Mouse (Mus musculus) intestine, embryonic 16.5 days (tissue): ENCODE results near the gene Sspn. TPM values are rescaled to one million over a fixed set of nuclear protein-coding genes. Genes with fewer than 3 reads are reported as not detected.
A peak's percentile ranks its signal among the peaks of the same experiment; 100 is the strongest.

ENCODE experiments used
- ATAC-seq: fragments of 200-750 bp; cut with Nextera tagmentation; 2 replicates; pipeline ENCODE4 v1.8.0; 2017; ENCODE audit warnings: moderate TSS enrichment, moderate library complexity
- H3K27ac ChIP-seq: fragments of 300-500 bp; sonication (generic); 2 replicates; pipeline ENCODE4 v1.5.1; 2014; ENCODE audit warnings: mild to moderate bottlenecking, low read length
- H3K27me3 ChIP-seq: fragments of 300-500 bp; sonication (generic); replicated peaks from 2 replicates; pipeline ENCODE4 v1.6.1; 2014; ENCODE audit warnings: low read length, control low read depth, mixed read lengths; ENCODE audit not compliant: control insufficient read depth, insufficient read depth
- H3K36me3 ChIP-seq: fragments of 300-500 bp; sonication (generic); 2 replicates; pipeline ENCODE4 v1.6.1; 2014; ENCODE audit warnings: low read length, control low read depth; ENCODE audit not compliant: control insufficient read depth, insufficient read depth
- H3K4me1 ChIP-seq: fragments of 300-500 bp; sonication (generic); 2 replicates; pipeline ENCODE4 v1.6.1; 2014; ENCODE audit warnings: low read length, control low read depth, mixed read lengths; ENCODE audit not compliant: control insufficient read depth, insufficient read depth
- H3K4me2 ChIP-seq: fragments of 300-500 bp; sonication (generic); 2 replicates; pipeline ENCODE4 v1.6.1; 2014; ENCODE audit warnings: low read depth, low read length, control low read depth
- H3K4me3 ChIP-seq: fragments of 300-500 bp; sonication (generic); 2 replicates; pipeline ENCODE4 v1.5.1; 2014; ENCODE audit warnings: mild to moderate bottlenecking, low read length
- H3K9ac ChIP-seq: fragments of 300-500 bp; sonication (generic); 2 replicates; pipeline ENCODE4 v1.6.1; 2014; ENCODE audit warnings: low read depth, low read length
- H3K9me3 ChIP-seq: fragments of 300-500 bp; sonication (generic); 2 replicates; pipeline ENCODE4 v1.6.1; 2016; ENCODE audit warnings: low read length, control low read depth; ENCODE audit not compliant: control insufficient read depth
- WGBS: fragments of 180-500 bp; shearing (Covaris S2); extraction: QIAGEN DNeasy Blood & Tissue Kit; methylation state at CpG from one replicate; pipeline ENCODE4 v1.1.7; 2014; 5-methylcytosine and 5-hydroxymethylcytosine counted together
- polyA plus RNA-seq: library from polyadenylated mRNA; unstranded; fragments of >200 nt; fragmentation: Nextera tagmentation; extraction: Ambion mirVana; gene quantifications from 2 replicates; pipeline ENCODE4 v1.2.1, GENCODE M21; 2015

The Sspn gene
- polyA plus RNA-seq, 1 experiment from 2014 or later, result 6.6 TPM

- whole genome bisulfite sequencing, result 62% methylated on average over 11 of the region's 11 CpGs
- Histone ChIP-seq H3K9me3 (no peaks in the 10 kb centered on the region), H3K36me3 (no peaks in the 10 kb centered on the region), H3K27ac (no peak overlapping the region), H3K9ac (no peak overlapping the region), H3K4me3 (no peak overlapping the region), H3K4me1 (peaks cover 4% of the 10 kb centered on the region; the same call in 1 of the 2 replicates), H3K4me2 (no peak overlapping the region), H3K27me3 (no peaks in the 10 kb centered on the region)
- no peak for ATAC-seq
These were observed 14.4 kb downstream of the Sspn start for GRCm38 (mm10) chr6:145945700-145946344.

- WGBS, result 52% methylated on average over 4 of the region's 4 CpGs
- no peak overlapping the region for H3K4me2 ChIP-seq
- H3K27me3 ChIP-seq, result no peaks in the 10 kb centered on the region
- no peak overlapping the region for H3K9ac ChIP-seq
- no peak overlapping the region for H3K27ac ChIP-seq
- H3K4me3 ChIP-seq, result no peak overlapping the region
- H3K9me3 ChIP-seq, result no peaks in the 10 kb centered on the region
- H3K4me1 ChIP-seq, result no peaks in the 10 kb centered on the region
- ATAC-seq, result no peak
- no peaks in the 10 kb centered on the region for H3K36me3 ChIP-seq
These were observed 17.6 kb downstream of the Sspn start for GRCm38 (mm10) chr6:145949049-145949448.

- no peak overlapping the region for H3K4me2 ChIP-seq
These were observed 19.2 kb downstream of the Sspn start for GRCm38 (mm10) chr6:145950626-145951025.

GRCm38 (mm10) chr6:145952594-145952993 is 21.2 kb downstream of the Sspn start:
- H3K4me2 ChIP-seq, result no peak overlapping the region
- no peaks in the 10 kb centered on the region for H3K9me3 ChIP-seq
- no peaks in the 10 kb centered on the region for H3K4me1 ChIP-seq
- H3K4me3 ChIP-seq, result no peak overlapping the region
- WGBS, result 71% methylated on average over 3 of the region's 3 CpGs
- H3K27me3 ChIP-seq, result no peaks in the 10 kb centered on the region
- H3K36me3 ChIP-seq, result no peaks in the 10 kb centered on the region
- no peak for ATAC-seq
- H3K9ac ChIP-seq, result no peak overlapping the region
- no peak overlapping the region for H3K27ac ChIP-seq

More at GRCm38 (mm10) chr6:145950626-145951025, 19.2 kb downstream of the Sspn start:
- no peak overlapping the region for H3K9ac ChIP-seq
- H3K4me1 ChIP-seq, result no peaks in the 10 kb centered on the region
- no peaks in the 10 kb centered on the region for H3K27me3 ChIP-seq
- H3K4me3 ChIP-seq, result no peak overlapping the region
- no peaks in the 10 kb centered on the region for H3K9me3 ChIP-seq
- no peak overlapping the region for H3K27ac ChIP-seq
- no peaks in the 10 kb centered on the region for H3K36me3 ChIP-seq
- ATAC-seq, result 0 out of 2 replicates have a peak, but pooled peaks have one; percentile 16
- WGBS, result 71% methylated on average over 5 of the region's 5 CpGs

GRCm38 (mm10) chr6:145953121-145953896 is 21.9 kb downstream of the Sspn start:
- Histone ChIP-seq H3K36me3 (no peaks in the 10 kb centered on the region), H3K4me1 (no peaks in the 10 kb centered on the region), H3K9me3 (no peaks in the 10 kb centered on the region), H3K27ac (no peak overlapping the region), H3K4me2 (no peak overlapping the region), H3K4me3 (no peak overlapping the region), H3K9ac (no peak overlapping the region), H3K27me3 (no peaks in the 10 kb centered on the region)
- ATAC-seq, result no peak
- WGBS, result 76% methylated on average over 13 of the region's 13 CpGs

GRCm38 (mm10) chr6:145957427-145957965 is 26.1 kb downstream of the Sspn start:
- H3K36me3 ChIP-seq, result no peaks in the 10 kb centered on the region
- H3K4me3 ChIP-seq, result no peak overlapping the region
- H3K4me1 ChIP-seq, result no peaks in the 10 kb centered on the region
- WGBS, result 78% methylated on average over 6 of the region's 6 CpGs
- no peak overlapping the region for H3K4me2 ChIP-seq
- no peaks in the 10 kb centered on the region for H3K27me3 ChIP-seq
- H3K9ac ChIP-seq, result no peak overlapping the region
- no peak for ATAC-seq
- H3K9me3 ChIP-seq, result no peaks in the 10 kb centered on the region
- H3K27ac ChIP-seq, result no peak overlapping the region

- Histone ChIP-seq H3K9me3 (no peaks in the 10 kb centered on the region), H3K4me2 (no peak overlapping the region), H3K9ac (no peak overlapping the region), H3K4me1 (no peaks in the 10 kb centered on the region), H3K36me3 (no peaks in the 10 kb centered on the region), H3K27me3 (no peaks in the 10 kb centered on the region), H3K4me3 (no peak overlapping the region), H3K27ac (no peak overlapping the region)
- WGBS, result 57% methylated on average over 5 of the region's 5 CpGs
- no peak for ATAC-seq
These were observed 26.6 kb downstream of the Sspn start for GRCm38 (mm10) chr6:145958070-145958469.

- H3K4me2 ChIP-seq, result no peak overlapping the region
- H3K27ac ChIP-seq, result no peak overlapping the region
- H3K36me3 ChIP-seq, result no peaks in the 10 kb centered on the region
- no peak overlapping the region for H3K9ac ChIP-seq
- no peaks in the 10 kb centered on the region for H3K4me1 ChIP-seq
- no peak for ATAC-seq
- WGBS, result 55% methylated on average over 8 of the region's 8 CpGs
- H3K4me3 ChIP-seq, result no peak overlapping the region
- H3K27me3 ChIP-seq, result no peaks in the 10 kb centered on the region
- H3K9me3 ChIP-seq, result no peaks in the 10 kb centered on the region
These were observed 29.6 kb downstream of the Sspn start for GRCm38 (mm10) chr6:145961047-145961446.

GRCm38 (mm10) chr6:145963966-145964365 is 32.5 kb downstream of the Sspn start:
- H3K9ac ChIP-seq, result no peak overlapping the region
- H3K4me1 ChIP-seq, result no peaks in the 10 kb centered on the region
- H3K27ac ChIP-seq, result no peak overlapping the region
- WGBS, result 90% methylated on average over 13 of the region's 13 CpGs
- ATAC-seq, result no peak
- no peaks in the 10 kb centered on the region for H3K9me3 ChIP-seq
- H3K27me3 ChIP-seq, result no peaks in the 10 kb centered on the region
- H3K4me3 ChIP-seq, result no peak overlapping the region
- H3K4me2 ChIP-seq, result no peak overlapping the region
- no peaks in the 10 kb centered on the region for H3K36me3 ChIP-seq
